Mouse (Mus musculus): ENCODE measurements around the gene Rpl3.

GRCm38 (mm10) chr15:80096946-80097881 lies 5.5 kb upstream of the Rpl3 start:
- TF ChIP-seq CTCF (IDR thresholded peaks at IDR 0.05; ENCODE audit: low read depth, low read length), result no peak
- TF ChIP-seq POLR2A (IDR thresholded peaks at IDR 0.05; ENCODE audit: insufficient read depth, low read length), result no peak
- TF ChIP-seq EP300 (IDR thresholded peaks at IDR 0.05; ENCODE audit: insufficient read depth, low read depth, low read length), result no peak

Measured in ES-Bruce4 (cell line).